Mouse (Mus musculus) limb, embryonic 12.5 days (tissue): ENCODE measurements around the gene Vsx2. TPM values are rescaled to one million over a fixed set of nuclear protein-coding genes. Genes with fewer than 3 reads are reported as not detected.

ENCODE experiments used
- ATAC-seq: fragments of 200-750 bp; cut with Nextera tagmentation; 2 replicates; pipeline ENCODE4 v1.8.0; 2017; ENCODE audit warnings: low read depth, moderate TSS enrichment; ENCODE audit not compliant: insufficient number of reproducible peaks, insufficient read depth, low FRiP score, low TSS enrichment
- H3K27ac ChIP-seq: fragments of 300-500 bp; sonication (generic); 2 replicates; pipeline ENCODE4 v1.5.1; 2016; ENCODE audit warnings: mild to moderate bottlenecking, moderate library complexity
- H3K27me3 ChIP-seq: fragments of 300-500 bp; sonication (generic); 2 replicates; pipeline ENCODE4 v1.6.1; 2016; ENCODE audit warnings: mild to moderate bottlenecking, moderate library complexity
- H3K36me3 ChIP-seq: fragments of 300-500 bp; sonication (generic); 2 replicates; pipeline ENCODE4 v1.6.1; 2016; ENCODE audit warnings: mild to moderate bottlenecking, moderate library complexity
- H3K4me1 ChIP-seq: fragments of 300-500 bp; sonication (generic); replicated peaks from 2 replicates; pipeline ENCODE4 v1.6.1; 2016
- H3K4me2 ChIP-seq: fragments of 300-500 bp; sonication (generic); 2 replicates; pipeline ENCODE4 v1.6.1; 2016; ENCODE audit warnings: mild to moderate bottlenecking, moderate library complexity
- H3K4me3 ChIP-seq: fragments of 300-500 bp; sonication (generic); replicated peaks from 2 replicates; pipeline ENCODE4 v1.5.1; 2016; ENCODE audit warnings: mild to moderate bottlenecking
- H3K9ac ChIP-seq: fragments of 300-500 bp; sonication (generic); replicated peaks from 2 replicates; pipeline ENCODE4 v1.6.1; 2016; ENCODE audit warnings: mild to moderate bottlenecking, moderate library complexity
- H3K9me3 ChIP-seq: fragments of 300-500 bp; sonication (generic); 2 replicates; pipeline ENCODE4 v1.6.1; 2016; ENCODE audit warnings: mild to moderate bottlenecking, moderate library complexity
- WGBS: fragments of 180-500 bp; shearing (Covaris S2); methylation state at CpG from one replicate; pipeline ENCODE4 v1.1.7; 2016; 5-methylcytosine and 5-hydroxymethylcytosine counted together
- polyA plus RNA-seq: library from polyadenylated mRNA; unstranded; fragments of >200 nt; fragmentation: Nextera tagmentation; extraction: Ambion mirVana; gene quantifications from 2 replicates; pipeline ENCODE4 v1.2.1, GENCODE M21; 2016

The Vsx2 gene
- polyA plus RNA-seq, 1 experiment from 2014 or later, result 0.24 TPM

DNA sequence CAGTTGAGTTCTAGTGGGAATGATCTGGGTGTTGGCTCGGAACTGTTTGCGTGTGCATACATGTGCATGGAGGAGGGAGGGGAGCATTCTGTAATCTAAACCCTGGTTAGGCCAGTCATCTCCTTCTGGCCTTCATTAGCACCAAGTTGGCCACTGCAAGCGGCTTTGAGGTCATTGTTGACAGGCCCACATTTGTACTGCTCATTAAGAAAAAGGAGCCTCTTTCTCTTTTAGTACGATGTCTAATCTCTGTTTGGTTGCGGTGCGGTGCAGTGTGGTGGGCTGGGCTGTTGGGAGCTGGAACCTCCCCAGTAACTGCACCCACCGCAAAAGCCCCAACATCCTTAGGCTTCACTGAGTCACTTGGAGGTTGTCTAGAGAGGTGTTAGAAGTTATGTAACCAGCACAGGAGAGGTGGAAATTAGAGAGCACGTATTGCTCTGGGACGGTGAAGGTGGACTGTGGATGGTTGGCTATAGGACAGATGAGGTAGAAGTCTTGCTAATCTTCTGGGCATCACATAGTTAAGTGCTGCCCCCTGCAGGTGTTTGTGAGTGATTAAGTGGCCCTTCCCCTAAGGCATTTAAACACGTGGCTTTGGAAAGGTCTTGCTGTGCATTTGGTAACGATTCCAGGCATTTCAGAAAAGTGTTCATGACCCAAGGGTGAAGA is 8.3 kb downstream of the Vsx2 start:
- no peak overlapping the region for H3K9ac ChIP-seq
- WGBS, result 64% methylated on average over 11 of the region's 11 CpGs
- peak overlapping the region; percentile 15; the same call in 1 of the 2 replicates for H3K4me2 ChIP-seq
- H3K9me3 ChIP-seq, result peaks cover 4% of the 10 kb centered on the region
- ATAC-seq, result no peak; the same call in 1 of the 2 replicates
- no peaks in the 10 kb centered on the region for H3K36me3 ChIP-seq
- no peak overlapping the region for H3K27ac ChIP-seq
- peaks cover 8% of the 10 kb centered on the region; the same call in 1 of the 2 replicates for H3K4me1 ChIP-seq
- no peak overlapping the region for H3K4me3 ChIP-seq
- peaks cover 39% of the 10 kb centered on the region for H3K27me3 ChIP-seq

- H3K36me3 ChIP-seq, result no peaks in the 10 kb centered on the region
- peaks cover 34% of the 10 kb centered on the region for H3K27me3 ChIP-seq
- H3K4me1 ChIP-seq, result peaks cover 8% of the 10 kb centered on the region; the same call in 1 of the 2 replicates
- no peak overlapping the region for H3K27ac ChIP-seq
- H3K9me3 ChIP-seq, result peaks cover 9% of the 10 kb centered on the region
- peak; percentile 24; the same call in 1 of the 2 replicates for ATAC-seq
- no peak overlapping the region for H3K9ac ChIP-seq
- peak overlapping the region; percentile 15; the same call in 1 of the 2 replicates for H3K4me2 ChIP-seq
- 30% methylated on average over 5 of the region's 5 CpGs for WGBS
- no peak overlapping the region for H3K4me3 ChIP-seq
These were observed 8.8 kb downstream of the Vsx2 start for GRCm38 (mm10) chr12:84578440-84578770.

- H3K4me1 ChIP-seq, result peaks cover 8% of the 10 kb centered on the region; the same call in 1 of the 2 replicates
- ATAC-seq, result no peak
- peaks cover 12% of the 10 kb centered on the region for H3K9me3 ChIP-seq
- H3K27ac ChIP-seq, result no peak overlapping the region
- H3K36me3 ChIP-seq, result no peaks in the 10 kb centered on the region
- H3K4me3 ChIP-seq, result no peak overlapping the region
- 91% methylated on average over 2 of the region's 2 CpGs for WGBS
- H3K4me2 ChIP-seq, result no peak overlapping the region
- peaks cover 7% of the 10 kb centered on the region for H3K27me3 ChIP-seq
- no peak overlapping the region for H3K9ac ChIP-seq
These were observed 11.7 kb downstream of the Vsx2 start for GRCm38 (mm10) chr12:84581285-84581684.

DNA sequence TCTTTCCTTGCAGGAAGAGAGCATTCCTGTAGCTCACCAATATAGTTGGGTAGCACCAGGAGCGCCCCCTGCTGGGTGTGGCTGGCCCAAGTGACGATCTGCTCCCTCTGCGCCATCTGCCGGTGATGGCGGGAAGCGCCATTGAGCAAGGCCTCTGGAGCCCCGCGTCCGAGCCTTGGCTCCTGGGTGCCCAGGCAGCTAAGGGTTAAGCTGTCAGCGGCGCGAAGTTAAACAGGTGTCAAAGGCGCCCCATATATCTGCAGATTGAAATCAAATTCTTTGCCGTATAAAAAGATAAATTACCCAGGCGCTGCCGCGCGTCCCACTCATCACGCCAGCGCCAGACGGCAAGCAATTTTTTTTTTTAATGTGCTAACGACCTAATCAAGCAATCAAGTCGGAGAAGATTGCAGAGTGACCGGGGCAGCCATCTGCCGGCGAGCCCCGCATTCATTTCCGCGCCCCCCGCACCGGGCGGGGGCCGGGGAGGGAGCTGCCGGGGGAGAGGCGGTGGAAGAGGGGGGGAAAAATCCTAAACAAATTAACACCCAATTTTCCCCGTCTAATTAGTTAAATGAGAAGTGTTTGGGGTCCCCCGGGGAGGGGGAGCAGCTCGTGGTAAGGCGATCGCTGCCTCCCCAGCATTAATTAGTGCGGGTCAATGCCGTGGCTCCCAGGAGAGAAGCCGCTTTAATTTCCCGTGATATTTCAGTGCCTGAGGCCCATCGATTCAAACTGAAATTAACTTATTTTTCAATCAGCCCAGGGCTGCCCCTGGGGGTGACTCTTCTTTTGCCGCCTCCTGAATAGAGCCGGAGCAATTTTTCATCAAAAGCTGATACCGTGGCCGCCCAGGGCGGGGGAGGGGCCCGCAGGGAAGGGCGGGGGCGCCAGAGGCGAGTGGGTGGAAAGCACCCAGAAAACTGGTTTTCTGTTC is 20.5 kb downstream of the Vsx2 start:
- Histone ChIP-seq H3K27ac (no peak overlapping the region), H3K4me1 (0 out of 2 replicates have a peak, but pooled peaks cover 6% of the 10 kb centered on the region), H3K9me3 (no peaks in the 10 kb centered on the region), H3K36me3 (no peaks in the 10 kb centered on the region), H3K27me3 (peaks cover 22% of the 10 kb centered on the region), H3K9ac (peak overlapping the region; percentile 63), H3K4me3 (peak overlapping the region; percentile 52), H3K4me2 (peak overlapping the region; percentile 98)
- no peak; the same call in 1 of the 2 replicates for ATAC-seq
- under 1% methylated on average over 54 of the region's 54 CpGs for WGBS

GRCm38 (mm10) chr12:84598324-84598723 is 28.8 kb downstream of the Vsx2 start:
- no peak overlapping the region for H3K9ac ChIP-seq
- peaks cover 14% of the 10 kb centered on the region for H3K36me3 ChIP-seq
- H3K4me2 ChIP-seq, result no peak overlapping the region
- no peak for ATAC-seq
- peaks cover 23% of the 10 kb centered on the region for H3K27me3 ChIP-seq
- H3K4me1 ChIP-seq, result no peaks in the 10 kb centered on the region
- WGBS, result 22% methylated on average over 8 of the region's 8 CpGs
- H3K9me3 ChIP-seq, result no peaks in the 10 kb centered on the region
- H3K4me3 ChIP-seq, result no peak overlapping the region
- H3K27ac ChIP-seq, result no peak overlapping the region

DNA sequence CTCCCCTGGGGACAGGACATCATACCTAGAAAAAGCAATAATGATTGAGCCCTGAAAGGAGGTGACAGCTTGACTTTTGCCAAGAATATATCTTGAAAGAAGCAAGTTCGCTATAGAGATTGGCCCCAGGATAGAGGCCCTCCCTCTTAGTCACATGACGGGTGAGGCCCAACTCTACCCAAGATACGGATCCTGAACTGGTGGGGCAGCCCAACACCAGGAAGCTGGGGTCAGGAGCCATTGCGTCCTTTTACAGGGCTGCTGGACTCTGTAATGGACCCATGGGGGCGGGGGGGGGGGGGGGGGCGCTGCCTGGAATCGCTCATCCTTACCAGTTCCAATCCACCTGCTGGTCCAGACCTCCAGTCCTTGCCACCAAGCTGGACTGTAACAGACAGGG is 34.4 kb downstream of the Vsx2 start:
- Histone ChIP-seq H3K9ac (no peak overlapping the region), H3K4me3 (no peak overlapping the region), H3K27me3 (peaks cover 6% of the 10 kb centered on the region; the same call in 1 of the 2 replicates), H3K4me1 (no peaks in the 10 kb centered on the region), H3K4me2 (no peak overlapping the region), H3K9me3 (no peaks in the 10 kb centered on the region), H3K27ac (no peak overlapping the region), H3K36me3 (peaks cover 55% of the 10 kb centered on the region)
- WGBS, result 84% methylated on average over 7 of the region's 7 CpGs
- ATAC-seq, result no peak

GRCm38 (mm10) chr12:84605860-84606259 is 36.3 kb downstream of the Vsx2 start:
- Histone ChIP-seq H3K9ac (no peak overlapping the region), H3K9me3 (no peaks in the 10 kb centered on the region), H3K27me3 (no peaks in the 10 kb centered on the region), H3K4me2 (no peak overlapping the region), H3K36me3 (peaks cover 59% of the 10 kb centered on the region), H3K4me1 (no peaks in the 10 kb centered on the region), H3K27ac (no peak overlapping the region), H3K4me3 (no peak overlapping the region)
- 70% methylated on average over 7 of the region's 7 CpGs for WGBS
- ATAC-seq, result no peak

- no peak overlapping the region for H3K4me3 ChIP-seq
- WGBS, result 89% methylated on average over 10 of the region's 10 CpGs
- no peak overlapping the region for H3K27ac ChIP-seq
- H3K9ac ChIP-seq, result no peak overlapping the region
- no peaks in the 10 kb centered on the region for H3K9me3 ChIP-seq
- H3K27me3 ChIP-seq, result no peaks in the 10 kb centered on the region
- H3K36me3 ChIP-seq, result peaks cover 32% of the 10 kb centered on the region
- H3K4me2 ChIP-seq, result no peak overlapping the region
- ATAC-seq, result no peak
- H3K4me1 ChIP-seq, result 0 out of 2 replicates have a peak, but pooled peaks cover 3% of the 10 kb centered on the region
These were observed 42.2 kb downstream of the Vsx2 start for GRCm38 (mm10) chr12:84611718-84612117.

- Histone ChIP-seq H3K4me1 (0 out of 2 replicates have a peak, but pooled peaks cover 3% of the 10 kb centered on the region), H3K27ac (no peak overlapping the region)
These were observed 43.0 kb downstream of the Vsx2 start for GRCm38 (mm10) chr12:84612518-84612917.

DNA sequence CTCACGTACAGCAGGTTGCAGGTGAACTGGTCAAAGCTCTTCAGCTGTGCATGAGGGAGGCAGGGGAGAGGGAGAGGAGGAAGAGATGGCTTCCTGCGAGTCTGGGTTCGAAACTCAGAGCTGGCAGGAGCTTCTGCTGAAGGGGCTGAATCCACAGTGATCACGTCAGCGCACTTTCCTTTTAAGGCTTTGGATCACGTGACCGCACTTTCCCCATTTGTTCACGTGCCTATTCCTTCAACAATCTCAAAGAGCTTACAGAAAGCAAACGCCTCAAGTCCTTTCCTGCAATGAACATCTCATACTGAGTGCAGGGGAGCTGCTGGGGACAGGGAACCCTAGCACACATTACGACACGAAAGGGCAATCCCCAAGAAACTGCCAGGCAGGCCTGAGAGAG is 44.4 kb downstream of the Vsx2 start:
- no peak overlapping the region for H3K4me3 ChIP-seq
- 0 out of 2 replicates have a peak, but pooled peaks cover 3% of the 10 kb centered on the region for H3K4me1 ChIP-seq
- H3K9me3 ChIP-seq, result no peaks in the 10 kb centered on the region
- no peak overlapping the region for H3K9ac ChIP-seq
- H3K36me3 ChIP-seq, result peaks cover 18% of the 10 kb centered on the region; the same call in 1 of the 2 replicates
- H3K27me3 ChIP-seq, result no peaks in the 10 kb centered on the region
- H3K27ac ChIP-seq, result no peak overlapping the region
- 84% methylated on average over 11 of the region's 11 CpGs for WGBS
- ATAC-seq, result no peak
- H3K4me2 ChIP-seq, result no peak overlapping the region

More at GRCm38 (mm10) chr12:84612518-84612917, 43.0 kb downstream of the Vsx2 start:
- H3K36me3 ChIP-seq, result peaks cover 27% of the 10 kb centered on the region
- no peak overlapping the region for H3K4me3 ChIP-seq
- H3K4me2 ChIP-seq, result no peak overlapping the region
- H3K9me3 ChIP-seq, result no peaks in the 10 kb centered on the region
- no peak for ATAC-seq
- no peak overlapping the region for H3K9ac ChIP-seq
- WGBS, result 71% methylated on average over 8 of the region's 8 CpGs
- H3K27me3 ChIP-seq, result no peaks in the 10 kb centered on the region

- Histone ChIP-seq H3K9ac (no peak overlapping the region), H3K9me3 (no peaks in the 10 kb centered on the region), H3K4me2 (no peak overlapping the region), H3K27ac (no peak overlapping the region), H3K27me3 (no peaks in the 10 kb centered on the region), H3K4me1 (0 out of 2 replicates have a peak, but pooled peaks cover 3% of the 10 kb centered on the region), H3K36me3 (peaks cover 14% of the 10 kb centered on the region; the same call in 1 of the 2 replicates), H3K4me3 (no peak overlapping the region)
- 62% methylated on average over 7 of the region's 7 CpGs for WGBS
- no peak for ATAC-seq
These were observed 45.0 kb downstream of the Vsx2 start for GRCm38 (mm10) chr12:84614524-84614923.
